Mouse (Mus musculus) heart, embryonic 15.5 days (tissue): ENCODE measurements around the gene Nim1k. TPM values are rescaled to one million over a fixed set of nuclear protein-coding genes. Genes with fewer than 3 reads are reported as not detected.

Experiments used
- ATAC-seq: fragments of 200-750 bp; cut with Nextera tagmentation; replicated peaks from 2 replicates; pipeline ENCODE4 v1.8.0; 2017; ENCODE audit warnings: low read depth, moderate TSS enrichment; ENCODE audit not compliant: insufficient number of reproducible peaks, insufficient read depth, low FRiP score
- H3K27ac ChIP-seq: fragments of 300-500 bp; sonication (generic); 2 replicates; pipeline ENCODE4 v1.5.1; 2015; ENCODE audit warnings: mild to moderate bottlenecking, inconsistent platforms
- H3K27me3 ChIP-seq: fragments of 300-500 bp; sonication (generic); 2 replicates; pipeline ENCODE4 v1.6.1; 2015; ENCODE audit warnings: inconsistent platforms
- H3K36me3 ChIP-seq: fragments of 300-500 bp; sonication (generic); 2 replicates; pipeline ENCODE4 v1.6.1; 2015; ENCODE audit warnings: mild to moderate bottlenecking, inconsistent platforms
- H3K4me1 ChIP-seq: fragments of 300-500 bp; sonication (generic); replicated peaks from 2 replicates; pipeline ENCODE4 v1.6.1; 2015; ENCODE audit warnings: inconsistent platforms
- H3K4me2 ChIP-seq: fragments of 300-500 bp; sonication (generic); 2 replicates; pipeline ENCODE4 v1.6.1; 2015; ENCODE audit warnings: inconsistent platforms, mild to moderate bottlenecking, moderate library complexity
- H3K4me3 ChIP-seq: fragments of 300-500 bp; sonication (generic); 2 replicates; pipeline ENCODE4 v1.5.1; 2015; ENCODE audit warnings: mild to moderate bottlenecking, inconsistent platforms
- H3K9ac ChIP-seq: fragments of 300-500 bp; sonication (generic); 2 replicates; pipeline ENCODE4 v1.6.1; 2015; ENCODE audit warnings: mild to moderate bottlenecking, inconsistent platforms
- H3K9me3 ChIP-seq: fragments of 300-500 bp; sonication (generic); replicated peaks from 2 replicates; pipeline ENCODE4 v1.6.1; 2016; ENCODE audit warnings: inconsistent platforms
- WGBS: fragments of 180-500 bp; shearing (Covaris S2); methylation state at CpG from one replicate; pipeline ENCODE4 v1.1.7; 2015; ENCODE audit warnings: mixed read lengths; 5-methylcytosine and 5-hydroxymethylcytosine counted together
- polyA plus RNA-seq: library from polyadenylated mRNA; unstranded; fragments of >200 nt; fragmentation: Nextera tagmentation; extraction: Ambion mirVana; gene quantifications from 2 replicates; pipeline ENCODE4 v1.2.1, GENCODE M21; 2015

Gene Nim1k
- 0.72 and 0.77 TPM in 2 replicates for polyA plus RNA-seq

- peak within 1 kb of the TSS; percentile 55 for H3K27ac ChIP-seq
Measured at GRCm38 (mm10) chr13:119755681-119756471, at the start of gene Nim1k. TSS of gene Nim1k (minus strand) at chr13:119755882.

GRCm38 (mm10) chr13:119797656-119798055 lies 42.0 kb upstream of the Nim1k start:
- Histone ChIP-seq H3K4me2 (no peak overlapping the region), H3K9ac (no peak overlapping the region), H3K27ac (no peak overlapping the region), H3K9me3 (no peaks in the 10 kb centered on the region), H3K36me3 (no peaks in the 10 kb centered on the region), H3K27me3 (no peaks in the 10 kb centered on the region), H3K4me1 (no peaks in the 10 kb centered on the region), H3K4me3 (no peak overlapping the region)
- ATAC-seq, result no peak
- WGBS, result 59% methylated on average over 4 of the region's 4 CpGs

More at GRCm38 (mm10) chr13:119755681-119756471, at the start of gene Nim1k:
- WGBS, result 2% methylated on average over 43 of the region's 43 CpGs
- ATAC-seq, result peak; percentile 94
- H3K4me2 ChIP-seq, result peak within 1 kb of the TSS; percentile 90
- peak within 1 kb of the TSS; percentile 70 for H3K4me3 ChIP-seq
- H3K4me1 ChIP-seq, result peaks cover 19% of the 10 kb centered on the region
- no peaks in the 10 kb centered on the region for H3K27me3 ChIP-seq
- H3K36me3 ChIP-seq, result 0 out of 2 replicates have a peak, but pooled peaks cover 5% of the 10 kb centered on the region
- H3K9me3 ChIP-seq, result no peaks in the 10 kb centered on the region
- peak within 1 kb of the TSS; percentile 57 for H3K9ac ChIP-seq

DNA sequence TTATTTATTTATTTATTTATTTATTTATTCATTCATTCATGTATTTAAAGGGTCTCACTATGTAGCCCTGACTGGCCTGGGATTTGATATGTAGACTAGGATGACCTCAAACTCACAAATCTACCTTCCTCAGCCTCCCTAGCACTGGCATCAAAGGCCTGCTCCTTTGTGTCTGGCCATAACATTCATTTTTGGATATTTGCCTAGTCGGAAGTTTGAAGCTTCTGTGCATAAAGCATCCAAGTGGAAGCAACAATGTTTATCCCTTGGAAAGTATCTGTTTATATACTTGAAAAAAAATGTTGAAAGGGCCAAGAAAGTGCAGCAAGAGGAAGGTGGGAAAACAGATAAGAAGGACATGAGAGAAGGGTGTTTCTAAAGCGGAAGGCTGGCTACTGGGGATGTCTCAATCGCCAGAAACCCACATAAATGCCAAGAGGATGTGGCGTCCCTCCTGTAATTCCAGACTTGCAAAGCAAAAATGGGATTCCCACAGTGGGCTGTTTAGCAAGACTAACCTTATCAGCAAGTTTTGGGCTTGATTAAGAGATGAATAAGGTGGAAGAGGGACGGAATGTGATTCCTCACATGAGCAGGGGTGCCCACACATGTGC lies 37.2 kb upstream of the Nim1k start:
- ATAC-seq, result no peak
- Histone ChIP-seq H3K4me1 (peaks cover 17% of the 10 kb centered on the region), H3K27me3 (no peaks in the 10 kb centered on the region), H3K9me3 (no peaks in the 10 kb centered on the region), H3K27ac (no peak overlapping the region), H3K36me3 (peaks cover 8% of the 10 kb centered on the region; the same call in 1 of the 2 replicates), H3K9ac (no peak overlapping the region), H3K4me2 (no peak overlapping the region), H3K4me3 (no peak overlapping the region)
- WGBS, result 73% methylated on average over 5 of the region's 5 CpGs

DNA sequence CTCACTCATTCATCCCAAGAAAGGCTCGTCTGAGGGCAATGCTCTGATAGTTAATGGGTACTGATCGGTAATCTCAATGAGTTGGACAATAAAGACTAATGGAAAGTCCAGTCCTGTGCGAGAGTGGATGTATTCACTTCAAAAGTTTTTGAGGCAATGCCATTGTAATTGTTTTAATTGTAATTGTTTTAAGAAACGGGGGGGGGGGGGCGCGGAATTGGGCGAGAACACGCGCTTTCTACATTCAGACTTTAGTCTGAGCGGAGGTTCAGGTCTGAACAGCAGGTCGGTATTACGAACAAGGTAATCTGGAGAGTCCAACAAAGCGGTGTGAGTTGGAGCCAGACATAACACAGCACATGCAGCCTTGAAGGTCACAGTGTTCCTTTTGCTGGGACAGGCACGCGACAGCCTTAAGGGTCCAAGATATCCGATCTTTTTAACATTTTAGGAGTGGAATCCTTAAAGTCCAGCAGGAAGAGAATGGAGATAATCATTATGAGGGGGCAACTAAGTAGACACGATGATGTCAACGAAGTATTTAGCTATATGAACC lies 36.0 kb upstream of the Nim1k start:
- Histone ChIP-seq H3K27ac (peak overlapping the region; percentile 99), H3K4me3 (peak overlapping the region; percentile 92), H3K4me1 (peaks cover 17% of the 10 kb centered on the region), H3K9me3 (no peaks in the 10 kb centered on the region), H3K36me3 (peaks cover 18% of the 10 kb centered on the region), H3K27me3 (no peaks in the 10 kb centered on the region), H3K9ac (peak overlapping the region; percentile 98), H3K4me2 (peak overlapping the region; percentile 95)
- ATAC-seq, result no peak
- WGBS, result 2% methylated on average over 18 of the region's 18 CpGs

GRCm38 (mm10) chr13:119790761-119791579 lies 35.3 kb upstream of the Nim1k start, which contains the start of gene Zfp131:
TSS of gene Zfp131 (minus strand) at chr13:119790889.
- H3K36me3 ChIP-seq, result peaks cover 22% of the 10 kb centered on the region
- WGBS, result under 1% methylated on average over 76 of the region's 86 CpGs
- H3K9ac ChIP-seq, result peak within 1 kb of the TSS; percentile 98

DNA sequence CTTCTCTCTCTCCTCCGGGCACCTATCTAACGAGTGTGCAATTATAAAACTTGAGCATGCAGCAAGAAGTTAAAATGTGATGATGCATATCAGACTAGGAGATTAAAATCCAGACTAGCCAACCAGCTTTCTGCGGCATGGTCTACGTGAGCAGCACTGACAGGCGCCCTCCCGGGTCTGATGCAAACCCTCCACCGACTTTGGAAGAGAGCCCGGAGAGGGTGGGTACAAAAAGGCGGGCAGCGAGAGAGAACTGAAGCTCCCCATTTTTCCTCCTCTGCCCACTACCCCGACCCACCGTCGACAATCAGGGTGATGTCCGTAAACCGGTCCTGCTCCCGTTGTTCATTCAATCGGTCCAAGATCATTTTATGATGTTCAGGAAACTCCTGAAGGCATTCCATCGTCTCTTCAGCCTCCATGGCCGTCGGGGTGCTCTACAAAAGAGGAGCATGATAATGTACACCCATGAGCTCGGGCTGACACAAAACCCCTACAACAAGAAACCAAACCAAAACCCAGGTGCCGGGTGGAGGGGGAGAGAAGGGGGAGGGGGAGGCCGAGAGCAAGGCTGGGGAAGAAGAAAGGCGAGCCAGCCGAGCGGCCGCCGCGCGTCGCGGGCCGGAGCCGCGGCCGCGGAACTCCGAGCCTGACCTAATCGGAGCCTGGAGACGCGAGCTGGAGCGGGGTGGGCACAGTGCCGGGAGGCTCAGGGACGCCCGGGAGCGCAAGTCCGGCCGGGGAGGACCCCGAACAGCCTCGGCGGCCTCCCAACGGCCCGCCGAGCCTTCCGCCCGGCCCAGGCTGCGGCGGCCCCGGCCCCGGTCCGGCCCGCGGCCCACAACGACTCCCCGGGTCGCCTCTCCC lies 34.4 kb upstream of the Nim1k start:
- Histone ChIP-seq H3K4me3 (peak overlapping the region; percentile 92), H3K9me3 (no peaks in the 10 kb centered on the region), H3K4me1 (peaks cover 17% of the 10 kb centered on the region), H3K9ac (peak overlapping the region; percentile 98), H3K4me2 (peak overlapping the region; percentile 95), H3K27me3 (no peaks in the 10 kb centered on the region), H3K36me3 (peaks cover 27% of the 10 kb centered on the region), H3K27ac (peak overlapping the region; percentile 99)
- WGBS, result under 1% methylated on average over 43 of the region's 66 CpGs
- peak; percentile 72 for ATAC-seq

More at GRCm38 (mm10) chr13:119790761-119791579, 35.3 kb upstream of the Nim1k start, which contains the start of gene Zfp131:
- Histone ChIP-seq H3K27ac (peak within 1 kb of the TSS; percentile 99), H3K4me1 (peaks cover 17% of the 10 kb centered on the region), H3K4me2 (peak within 1 kb of the TSS; percentile 95), H3K27me3 (no peaks in the 10 kb centered on the region), H3K4me3 (peak within 1 kb of the TSS; percentile 92), H3K9me3 (no peaks in the 10 kb centered on the region)
- peak; percentile 98 for ATAC-seq

- peaks cover 77% of the 10 kb centered on the region for H3K36me3 ChIP-seq
- ATAC-seq, result no peak
- H3K9ac ChIP-seq, result no peak overlapping the region
- no peaks in the 10 kb centered on the region for H3K9me3 ChIP-seq
- H3K4me3 ChIP-seq, result no peak overlapping the region
- no peaks in the 10 kb centered on the region for H3K27me3 ChIP-seq
- no peak overlapping the region for H3K27ac ChIP-seq
- H3K4me1 ChIP-seq, result peaks cover under 1% of the 10 kb centered on the region; the same call in 1 of the 2 replicates
- no peak overlapping the region for H3K4me2 ChIP-seq
- WGBS, result 83% methylated on average over 4 of the region's 4 CpGs
Measured at GRCm38 (mm10) chr13:119783581-119783980, 27.9 kb upstream of the Nim1k start.

- no peak for ATAC-seq
- H3K27me3 ChIP-seq, result no peaks in the 10 kb centered on the region
- WGBS, result 67% methylated on average over 6 of the region's 6 CpGs
Measured at GRCm38 (mm10) chr13:119768541-119768940, 12.9 kb upstream of the Nim1k start.

DNA sequence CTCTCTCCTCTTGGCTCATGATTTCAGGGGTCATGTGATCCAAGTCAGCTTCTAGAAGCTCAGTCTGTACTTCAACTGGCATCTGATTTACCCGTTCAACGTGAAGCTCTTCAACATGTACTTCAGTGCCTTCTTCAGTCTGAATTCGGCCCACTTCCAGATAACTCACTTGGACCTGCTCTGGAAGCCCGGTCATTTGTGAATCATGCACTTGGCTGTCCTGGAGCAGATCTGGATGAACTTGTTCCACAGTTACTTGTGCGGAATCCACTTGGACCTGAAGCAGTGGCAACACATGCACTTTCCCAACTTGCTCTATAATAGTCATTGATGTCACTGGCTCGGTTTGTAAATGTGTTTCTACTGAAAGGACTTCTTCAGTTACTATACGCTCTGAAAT lies 10.8 kb upstream of the Nim1k start:
- H3K9ac ChIP-seq, result no peak overlapping the region
- no peak for ATAC-seq
- H3K27me3 ChIP-seq, result no peaks in the 10 kb centered on the region
- no peak overlapping the region for H3K27ac ChIP-seq
- H3K4me1 ChIP-seq, result no peaks in the 10 kb centered on the region
- H3K4me2 ChIP-seq, result no peak overlapping the region
- WGBS, result 88% methylated on average over 7 of the region's 7 CpGs
- H3K4me3 ChIP-seq, result no peak overlapping the region
- no peaks in the 10 kb centered on the region for H3K9me3 ChIP-seq
- H3K36me3 ChIP-seq, result peaks cover 55% of the 10 kb centered on the region

More at GRCm38 (mm10) chr13:119768541-119768940, 12.9 kb upstream of the Nim1k start:
- no peak overlapping the region for H3K9ac ChIP-seq
- H3K27ac ChIP-seq, result 0 out of 2 replicates have a peak overlapping the region, but pooled peaks have one; percentile 2
- no peak overlapping the region for H3K4me3 ChIP-seq
- no peak overlapping the region for H3K4me2 ChIP-seq
- no peaks in the 10 kb centered on the region for H3K9me3 ChIP-seq
- H3K36me3 ChIP-seq, result peaks cover 64% of the 10 kb centered on the region
- no peaks in the 10 kb centered on the region for H3K4me1 ChIP-seq

- H3K36me3 ChIP-seq, result 0 out of 2 replicates have a peak, but pooled peaks cover 13% of the 10 kb centered on the region
- H3K9me3 ChIP-seq, result no peaks in the 10 kb centered on the region
- H3K4me1 ChIP-seq, result peaks cover 19% of the 10 kb centered on the region
- no peak overlapping the region for H3K9ac ChIP-seq
- H3K27me3 ChIP-seq, result no peaks in the 10 kb centered on the region
- no peak overlapping the region for H3K4me3 ChIP-seq
- 29% methylated on average over 5 of the region's 5 CpGs for WGBS
- H3K27ac ChIP-seq, result no peak overlapping the region
- no peak for ATAC-seq
- peak overlapping the region; percentile 90; the same call in 1 of the 2 replicates for H3K4me2 ChIP-seq
Measured at GRCm38 (mm10) chr13:119756831-119757230, 1.1 kb upstream of the Nim1k start.
